Mouse (Mus musculus) R1 (cell line): Measurements from ENCODE around the gene Med28.

ENCODE experiments used
- DNase-seq: peaks from one replicate; pipeline ENCODE4 v3.0.0-alpha.2; 2018; ENCODE audit warnings: low read depth, low spot score

Med28 gene

GRCm38 (mm10) chr5:45519960-45520808, at the start of gene Med28:
TSS of gene Med28 (plus strand) at chr5:45520229.
- DNase-seq: peak; percentile 87

- no peak for DNase-seq
Measured at GRCm38 (mm10) chr5:45472880-45473450, 47.1 kb upstream of the Med28 start.

GRCm38 (mm10) chr5:45473521-45473920, 46.5 kb upstream of the Med28 start:
- no peak for DNase-seq

DNA sequence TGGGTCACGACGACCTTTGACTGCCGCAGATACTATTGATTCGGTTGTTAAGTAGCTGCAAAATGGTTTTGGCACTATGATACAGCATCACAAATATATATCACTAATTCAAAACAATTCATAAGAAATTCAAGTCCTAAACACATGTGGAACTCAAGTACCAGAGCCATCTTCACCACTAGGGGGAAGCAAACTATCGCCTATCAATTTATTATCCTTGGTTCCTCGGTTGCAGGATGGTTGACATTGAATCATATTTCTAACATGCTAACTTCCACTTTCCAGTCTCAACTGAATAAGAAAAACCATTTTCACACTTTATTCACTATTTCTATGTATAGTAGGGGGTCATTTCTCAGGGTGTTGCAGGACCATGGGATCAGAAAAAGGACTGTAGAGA, 45.8 kb upstream of the Med28 start:
- DNase-seq: peak; percentile 64

DNA sequence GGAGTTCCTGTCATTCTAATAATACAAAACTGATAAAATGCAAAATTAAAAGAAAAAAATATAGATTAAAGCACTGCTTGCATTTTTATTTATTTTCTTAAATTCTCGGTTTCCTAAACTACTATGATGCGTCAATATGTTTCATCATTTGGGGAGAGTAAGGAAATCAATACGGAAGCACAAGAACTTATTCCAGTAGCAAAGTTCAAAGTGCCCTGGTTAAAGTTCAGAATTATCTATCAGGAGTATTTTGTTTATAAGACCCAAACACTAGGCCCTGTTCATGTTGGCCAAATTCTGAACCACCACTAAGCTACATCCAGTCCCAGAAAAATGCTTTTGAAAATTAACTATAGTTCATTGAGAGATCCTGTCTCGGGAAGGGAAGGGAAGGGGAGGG, 45.3 kb upstream of the Med28 start:
- no peak for DNase-seq

- no peak for DNase-seq
Measured at GRCm38 (mm10) chr5:45475771-45476170, 44.3 kb upstream of the Med28 start.

DNA sequence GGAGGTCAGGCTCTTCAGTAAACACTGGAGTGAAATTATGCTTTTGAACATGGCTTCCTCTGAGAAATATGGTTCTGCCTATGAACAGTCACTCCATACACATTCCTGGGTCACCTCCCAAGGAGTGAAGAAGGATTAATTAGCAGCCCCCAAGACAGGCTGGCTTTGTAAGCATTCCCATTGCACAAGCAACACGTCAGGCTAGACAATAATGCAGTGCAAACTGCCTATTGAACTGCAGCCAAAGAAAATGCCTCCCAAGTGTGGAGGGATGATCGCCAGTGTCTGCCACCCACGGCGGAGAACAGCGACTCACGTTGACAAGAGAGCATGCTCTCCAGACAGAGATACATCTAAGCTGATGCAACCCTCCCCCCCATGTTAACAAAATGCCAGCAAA, 43.7 kb upstream of the Med28 start:
- no peak for DNase-seq

- no peak for DNase-seq
Measured at GRCm38 (mm10) chr5:45477601-45478000, 42.4 kb upstream of the Med28 start.

- no peak for DNase-seq
Measured at GRCm38 (mm10) chr5:45480066-45480465, 40.0 kb upstream of the Med28 start.

DNA sequence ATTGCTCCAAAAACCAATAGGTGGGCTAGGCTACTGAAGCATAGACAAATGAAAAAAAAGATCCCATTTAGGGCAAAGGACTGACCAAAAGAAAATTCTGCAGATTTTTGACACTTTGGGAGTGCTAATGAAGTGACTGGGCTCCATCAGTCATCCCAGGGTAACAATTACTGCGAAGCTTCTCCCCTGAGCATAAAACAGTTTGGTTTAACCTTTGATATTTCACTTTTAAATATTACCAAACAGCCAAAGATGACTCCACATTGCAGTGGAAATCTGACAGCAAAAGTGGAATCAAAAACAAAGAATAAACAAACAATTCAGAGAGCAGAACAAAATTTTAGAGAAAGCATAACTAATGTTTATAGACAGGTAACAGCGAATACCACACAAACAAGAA, 38.9 kb upstream of the Med28 start:
- no peak for DNase-seq

DNA sequence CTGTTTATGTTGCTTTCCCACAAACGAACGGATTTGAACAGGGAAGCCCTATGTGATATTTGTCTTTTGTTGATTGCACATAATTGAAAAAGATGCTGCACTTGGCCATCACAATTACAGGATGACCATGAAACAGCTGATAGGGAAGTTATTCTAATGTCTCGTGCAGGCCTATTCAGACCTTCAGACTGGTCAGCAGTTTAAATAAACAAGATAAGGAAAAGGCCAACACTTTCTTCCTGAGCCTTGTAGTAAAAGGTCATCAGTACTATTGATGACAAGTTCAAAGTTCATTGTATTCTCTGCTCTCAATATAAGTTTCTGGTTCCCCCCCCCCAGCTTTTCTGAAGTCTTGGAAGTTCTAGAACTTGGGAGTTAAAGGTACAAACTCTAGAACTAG, 37.4 kb upstream of the Med28 start:
- no peak for DNase-seq

DNA sequence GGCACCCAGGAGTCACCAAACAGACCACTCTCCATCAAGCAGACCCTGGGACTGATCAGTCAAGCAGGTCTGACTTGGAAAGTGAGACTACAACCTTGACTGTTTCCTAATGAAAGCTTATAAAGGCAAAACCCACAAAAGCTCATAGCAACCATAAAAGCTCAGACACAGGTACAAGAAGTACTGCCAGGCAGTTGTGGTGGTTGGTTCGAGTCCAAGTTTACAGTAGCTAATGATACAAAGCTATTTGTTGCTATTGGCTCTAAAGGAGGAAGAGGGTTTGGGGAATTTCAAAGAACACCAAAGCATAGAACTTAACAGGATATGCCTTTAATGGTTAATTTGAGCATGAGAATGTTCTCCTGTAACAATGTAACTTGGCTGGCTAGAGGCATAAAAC, 36.4 kb upstream of the Med28 start:
- no peak for DNase-seq

GRCm38 (mm10) chr5:45491776-45492175, 28.3 kb upstream of the Med28 start:
- no peak for DNase-seq

- peak; percentile 95 for DNase-seq
Measured at GRCm38 (mm10) chr5:45493191-45494092, 26.6 kb upstream of the Med28 start, which contains the start of gene Lap3. TSS of gene Lap3 (plus strand) at chr5:45493374.

DNA sequence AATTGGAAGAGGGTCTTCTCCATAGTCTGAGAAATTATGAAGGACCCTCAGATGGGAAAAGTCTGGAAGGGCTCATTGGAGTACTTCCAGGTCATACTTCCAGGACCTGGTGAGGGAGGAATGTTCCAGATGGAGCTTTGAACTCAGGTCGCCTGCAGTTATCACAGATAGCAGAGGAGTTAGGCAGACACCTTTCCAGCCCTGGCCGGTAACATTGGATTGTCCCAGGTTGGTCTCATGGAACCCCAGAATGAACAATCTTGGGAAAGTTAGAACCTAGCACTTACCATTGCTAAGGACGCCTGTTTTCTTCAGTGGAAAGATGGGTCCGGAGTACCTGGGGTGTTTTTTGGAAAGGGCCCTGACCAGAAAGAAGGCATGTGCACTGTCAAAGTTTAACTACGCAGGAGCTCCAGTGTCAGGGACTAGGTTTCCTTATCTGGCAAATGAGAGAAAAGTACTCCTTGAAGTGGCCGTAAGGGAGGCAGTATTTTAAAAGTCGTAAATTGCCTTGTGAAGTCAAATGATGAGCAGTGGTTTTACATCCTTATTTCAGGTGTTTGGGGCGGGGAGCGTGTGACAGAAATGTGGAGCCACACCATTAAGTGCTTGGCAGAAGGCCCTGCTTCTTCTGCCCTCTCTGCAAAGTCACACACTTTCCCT, 25.8 kb upstream of the Med28 start:
- DNase-seq: no peak

GRCm38 (mm10) chr5:45495429-45495975, 24.5 kb upstream of the Med28 start:
- peak; percentile 87 for DNase-seq

DNA sequence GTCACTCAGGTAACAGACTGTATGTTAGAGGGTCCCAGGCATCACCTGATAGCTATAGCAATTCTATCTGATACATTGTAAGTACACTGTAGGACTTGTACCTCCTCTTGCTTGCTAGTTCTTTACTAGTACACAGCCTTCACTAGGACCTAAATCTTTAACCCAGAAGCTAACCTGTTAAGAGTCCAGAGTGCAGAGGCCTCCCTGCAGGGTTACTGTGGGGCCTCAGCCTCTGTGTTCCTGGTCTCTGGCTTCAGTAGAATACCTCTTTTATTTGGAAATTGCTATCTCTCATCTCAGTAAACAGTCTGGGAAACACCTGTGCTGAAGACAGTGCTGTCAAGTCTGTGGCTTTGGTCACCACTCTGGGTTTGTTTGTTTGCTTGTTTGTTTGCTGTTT, 24.0 kb upstream of the Med28 start:
- DNase-seq: no peak

- no peak for DNase-seq
Measured at GRCm38 (mm10) chr5:45496479-45496878, 23.6 kb upstream of the Med28 start.

DNA sequence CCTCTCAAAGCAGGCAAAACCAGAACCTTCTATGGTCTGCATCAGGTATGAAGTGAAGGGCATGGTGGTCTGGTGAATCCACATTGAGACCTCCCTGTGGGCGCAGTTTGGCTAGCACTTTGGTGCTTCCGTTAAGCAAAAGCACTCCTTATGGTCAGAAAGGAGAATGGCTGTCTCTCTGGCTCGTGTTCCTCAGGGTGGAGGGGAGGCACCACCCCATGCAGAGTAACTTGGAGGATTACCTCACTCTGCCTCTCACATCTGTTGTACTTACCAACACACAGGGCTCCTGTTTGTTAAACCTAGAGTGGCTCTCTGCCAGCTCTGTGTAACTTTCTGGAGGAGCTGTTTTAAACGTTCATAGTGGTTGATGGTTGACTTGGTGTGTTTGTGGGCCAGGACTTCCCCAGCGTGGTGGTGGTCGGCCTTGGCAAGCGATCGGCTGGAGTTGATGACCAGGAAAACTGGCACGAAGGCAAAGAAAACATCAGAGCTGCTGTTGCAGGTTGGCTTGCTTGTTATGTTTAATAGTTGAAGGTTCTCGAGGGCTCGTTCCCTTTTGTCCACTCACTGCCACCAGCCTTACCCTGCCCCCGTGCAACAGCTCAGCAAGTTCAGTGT, 23.0 kb upstream of the Med28 start:
- peak; percentile 51 for DNase-seq

GRCm38 (mm10) chr5:45497564-45497963, 22.5 kb upstream of the Med28 start:
- DNase-seq: no peak

- no peak for DNase-seq
Measured at GRCm38 (mm10) chr5:45510071-45510470, 10.0 kb upstream of the Med28 start.
